Mouse (Mus musculus) ES-Bruce4 (cell line): Measurements from ENCODE around the gene Atn1.

ENCODE experiments used
- CTCF ChIP-seq: IDR thresholded peaks from one replicate; pipeline ENCODE4 v1.8.1; 2011; ENCODE audit warnings: low read depth, low read length
- EP300 ChIP-seq: IDR thresholded peaks from 2 replicates; pipeline ENCODE4 v1.6.1; 2011; ENCODE audit warnings: low read depth, low read length; ENCODE audit not compliant: insufficient read depth
- POLR2A ChIP-seq: IDR thresholded peaks from one replicate; pipeline ENCODE4 v1.8.1; 2011; ENCODE audit warnings: low read length; ENCODE audit not compliant: insufficient read depth

- TF ChIP-seq CTCF: no peak
- no peak for TF ChIP-seq POLR2A
- TF ChIP-seq EP300: no peak
Observed at GRCm38 (mm10) chr6:124796200-124796599, 39.9 kb upstream of the Atn1 start.
